Mouse (Mus musculus) MEL (cell line): ENCODE measurements at regions not wholly inside any gene's neighbourhood (a gene's known extent, or its start where the extent isn't known, plus 50 kb on each side); places are given as distances from the start of the nearest gene placed in this dataset.

Source experiments
- CTCF ChIP-seq, 3 experiments: IDR thresholded peaks in 2 of 3; conservative IDR thresholded peaks in 1 of 3; 2 replicates each; pipeline ENCODE4 v1.5.1; 2011 to 2012; ENCODE audit warnings: low read length in 3 of 3, low read depth in 2 of 3, mild to moderate bottlenecking in 2 of 3, improper control_type of control experiment in 1 of 3, inconsistent platforms in 1 of 3, mixed read lengths in 1 of 3, moderate library complexity in 1 of 3; ENCODE audit not compliant: control insufficient read depth in 1 of 3, insufficient read depth in 1 of 3, poor library complexity in 1 of 3, severe bottlenecking in 1 of 3
- GATA1 ChIP-seq: IDR thresholded peaks from 2 replicates; pipeline ENCODE4 v1.6.1; 2011; ENCODE audit warnings: low read depth, low read length, improper control_type of control experiment
- MAZ ChIP-seq: IDR thresholded peaks from 2 replicates; pipeline ENCODE4 v1.6.1; 2012; ENCODE audit warnings: low read depth, mild to moderate bottlenecking, inconsistent platforms, low read length, improper control_type of control experiment
- MYB ChIP-seq: IDR thresholded peaks from 2 replicates; pipeline ENCODE4 v1.6.1; 2011; ENCODE audit warnings: mild to moderate bottlenecking, low read depth, low read length, improper control_type of control experiment
- POLR2A ChIP-seq, 2 experiments: IDR thresholded peaks; 2 replicates each; pipeline ENCODE4 v1.6.1; 2011 to 2012; ENCODE audit warnings: low read length in 2 of 2, mild to moderate bottlenecking in 2 of 2, control low read depth in 1 of 2, improper control_type of control experiment in 1 of 2, low read depth in 1 of 2, moderate library complexity in 1 of 2; ENCODE audit not compliant: control insufficient read depth in 1 of 2, insufficient read depth in 1 of 2, poor library complexity in 1 of 2
- TAL1 ChIP-seq: IDR thresholded peaks from 2 replicates; pipeline ENCODE4 v1.6.1; 2012; ENCODE audit warnings: mild to moderate bottlenecking, inconsistent platforms, low read length, moderate library complexity, mixed read lengths
- USF2 ChIP-seq, 2 experiments: IDR thresholded peaks; 2 replicates each; pipeline ENCODE4 v1.6.1; 2011 to 2012; ENCODE audit warnings: improper control_type of control experiment in 2 of 2, low read length in 2 of 2, borderline replicate concordance in 1 of 2, inconsistent platforms in 1 of 2, low read depth in 1 of 2, mild to moderate bottlenecking in 1 of 2; ENCODE audit not compliant: insufficient read depth in 1 of 2

DNA sequence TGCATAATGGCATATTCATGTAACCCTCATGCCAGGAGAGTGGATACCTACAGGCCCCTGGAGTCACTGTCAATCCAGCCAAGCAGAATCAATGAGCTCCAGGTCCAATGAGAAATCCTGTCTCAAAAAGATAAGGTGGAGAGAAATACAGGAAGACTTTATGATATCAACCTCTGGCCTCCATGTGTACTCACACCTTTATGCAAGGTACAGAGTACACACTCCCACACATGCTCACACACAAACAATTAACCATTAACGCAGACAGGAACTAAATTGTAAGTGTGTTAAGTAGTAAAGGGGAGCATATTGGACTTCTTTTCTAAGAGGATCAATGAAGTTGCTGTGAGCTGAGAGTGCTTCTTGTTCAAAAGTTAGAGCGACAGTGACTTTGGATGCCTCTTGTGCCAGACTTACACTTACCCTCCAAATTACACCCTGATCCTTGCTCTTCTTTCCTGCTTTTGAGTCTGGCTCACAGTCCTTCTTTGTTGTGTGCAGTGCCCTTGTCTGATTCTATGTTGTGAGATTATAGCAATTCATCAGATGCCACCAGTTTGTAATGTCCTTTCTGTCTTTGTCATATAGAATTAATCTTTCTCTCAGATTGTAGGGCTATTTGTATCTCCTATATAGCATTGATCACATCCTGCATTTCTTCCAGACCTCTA, 153.5 kb downstream of the Dnajb9 start:
- TF ChIP-seq MYB (no peak), GATA1 (no peak), CTCF (IDR thresholded peaks at IDR 0.05 in 2 of 3, conservative IDR thresholded peaks at IDR 0.05 in 1 of 3; ENCODE audit: control insufficient read depth in 1 of 3, insufficient read depth in 1 of 3, low read depth in 2 of 3, low read length in 3 of 3, poor library complexity in 1 of 3, severe bottlenecking in 1 of 3) (no peak), POLR2A (IDR thresholded peaks at IDR 0.05; ENCODE audit: control insufficient read depth in 1 of 2, insufficient read depth in 1 of 2, low read depth in 1 of 2, low read length in 2 of 2, poor library complexity in 1 of 2) (no peak), MAZ (no peak), TAL1 (no peak), USF2 (IDR thresholded peaks at IDR 0.05; ENCODE audit: borderline replicate concordance in 1 of 2, insufficient read depth in 1 of 2, low read depth in 1 of 2, low read length in 2 of 2) (no peak)
